Mouse (Mus musculus): ENCODE measurements around the gene Scgb1b18. TPM values are rescaled to one million over a fixed set of nuclear protein-coding genes. Genes with fewer than 3 reads are reported as not detected.

The Scgb1b18 gene
- not detected in 2 replicates for polyA plus RNA-seq (2012; rRNA removed)

GRCm38 (mm10) chr7:33185268-33185667 is at the start of gene Scgb1b18:
TSS of gene Scgb1b18 (plus strand) at chr7:33185568.

GRCm38 (mm10) chr7:33173764-33174163 is 11.6 kb upstream of the Scgb1b18 start, which contains the start of gene Scgb2b18:
TSS of gene Scgb2b18 (minus strand) at chr7:33173864.

Other genes starting within 250 kb of the Scgb1b18 start
- not detected in 2 replicates for gene Scgb2b17, start 129.0 kb upstream of the Scgb1b18 start, polyA plus RNA-seq (2012; rRNA removed)
- gene Scgb1b17, start 122.1 kb upstream of the Scgb1b18 start, polyA plus RNA-seq (2012; rRNA removed): not detected in 2 replicates
- not detected in 2 replicates for gene Scgb2b18, start 11.7 kb upstream of the Scgb1b18 start, polyA plus RNA-seq (2012; rRNA removed)
- not detected in 2 replicates for gene Scgb2b19, start 94.8 kb downstream of the Scgb1b18 start, polyA plus RNA-seq (2012; rRNA removed)
- not detected in 2 replicates for gene Scgb1b19, start 101.7 kb downstream of the Scgb1b18 start, polyA plus RNA-seq (2012; rRNA removed)
- gene Scgb2b20, start 180.8 kb downstream of the Scgb1b18 start, polyA plus RNA-seq (2012; rRNA removed): not detected in 2 replicates
- not detected in 2 replicates for gene Scgb1b20, start 187.7 kb downstream of the Scgb1b18 start, polyA plus RNA-seq (2012; rRNA removed)